Mouse (Mus musculus) testis, postnatal 14 days (tissue): ENCODE measurements around the gene Akap12.

ENCODE experiments used
- DNase-seq: peaks from one replicate; pipeline ENCODE4 v3.0.0; 2021; ENCODE audit warnings: low spot score

The Akap12 gene

GRCm38 (mm10) chr10:4266041-4266930, at the start of gene Akap12:
Gene Akap12 (plus strand): TSS chr10:4266380.
- peak; percentile 65 for DNase-seq

GRCm38 (mm10) chr10:4230563-4231359, 35.4 kb upstream of the Akap12 start:
- peak; percentile 74 for DNase-seq

GRCm38 (mm10) chr10:4233102-4233501, 33.1 kb upstream of the Akap12 start:
- DNase-seq = no peak

DNA sequence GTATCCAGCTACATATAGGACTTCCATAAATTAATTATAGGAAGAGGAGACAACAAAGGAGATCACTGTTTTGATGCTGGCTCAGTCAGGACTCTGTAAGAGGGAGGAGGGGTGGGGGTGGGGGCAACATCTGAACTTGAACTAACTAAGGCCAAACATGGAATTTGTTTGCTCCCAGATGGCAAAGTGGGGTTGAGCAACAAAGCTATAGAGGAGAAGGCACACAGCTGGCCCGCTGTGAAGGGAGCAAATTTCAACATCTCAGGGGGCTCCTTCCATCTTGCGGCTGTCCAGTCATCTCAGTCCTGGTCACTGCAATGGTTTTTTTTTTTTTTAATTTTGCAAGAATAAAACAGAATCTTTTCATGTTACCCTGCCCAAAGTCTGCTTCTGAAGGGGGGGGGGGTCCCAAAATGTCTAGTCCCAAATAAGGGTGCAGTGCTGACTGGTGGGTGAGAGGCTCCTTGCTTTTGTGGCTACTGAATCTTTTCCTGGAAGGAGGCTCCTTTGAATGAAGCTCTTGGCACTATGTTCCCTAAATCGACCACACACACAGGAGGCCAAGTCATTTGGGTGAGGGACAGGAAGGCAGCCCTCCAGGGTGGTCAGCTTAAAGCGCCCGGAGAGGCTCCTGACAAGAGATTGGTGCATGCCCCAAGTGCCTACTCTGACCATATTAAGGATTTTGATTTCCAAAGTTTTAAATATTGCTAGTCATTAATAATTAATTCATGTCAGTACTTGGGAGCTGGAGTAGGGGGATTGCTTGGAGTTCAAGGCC, 26.2 kb upstream of the Akap12 start:
- no peak for DNase-seq

- DNase-seq = no peak
These were observed 22.4 kb upstream of the Akap12 start for GRCm38 (mm10) chr10:4243591-4244300.

DNA sequence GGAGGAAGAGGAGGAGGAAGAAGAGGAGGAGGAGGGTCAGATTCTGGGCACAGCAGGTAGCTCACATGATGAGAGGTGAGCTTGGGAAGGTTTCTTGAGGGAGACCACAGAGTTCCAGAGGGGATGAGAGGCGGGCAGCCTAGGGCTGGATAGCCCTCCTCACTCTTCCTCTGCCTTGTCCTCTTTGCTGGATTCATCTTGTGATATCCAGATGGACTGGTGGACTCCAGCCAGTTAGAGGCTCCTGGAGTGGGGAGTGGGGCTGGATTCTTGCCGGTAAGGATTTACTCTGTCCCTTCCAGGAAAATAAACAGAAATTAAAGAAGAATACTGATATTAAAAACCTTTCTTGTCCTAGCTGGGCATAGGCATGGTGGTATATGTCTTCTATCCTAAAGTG, 20.4 kb upstream of the Akap12 start:
- no peak for DNase-seq

DNA sequence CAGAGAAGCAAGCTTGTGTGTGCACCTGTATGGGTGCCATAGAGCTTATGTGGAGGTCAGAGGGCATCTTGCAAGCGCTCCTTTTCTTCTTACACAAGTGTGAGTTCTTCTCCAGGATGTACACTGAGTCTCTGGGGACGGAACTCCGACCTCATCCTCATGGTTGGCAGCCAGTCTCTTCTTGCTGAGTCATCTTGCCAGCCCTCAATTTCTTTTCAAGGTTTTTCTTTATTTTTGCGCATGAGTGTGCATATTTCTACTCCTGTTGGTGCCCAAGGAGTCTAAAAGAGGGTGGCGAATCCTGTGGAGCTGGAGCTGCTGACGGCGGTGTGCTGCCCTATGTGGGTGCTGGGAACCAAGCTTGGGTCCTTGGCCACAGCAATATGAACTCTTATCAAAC, 19.8 kb upstream of the Akap12 start:
- no peak for DNase-seq

DNA sequence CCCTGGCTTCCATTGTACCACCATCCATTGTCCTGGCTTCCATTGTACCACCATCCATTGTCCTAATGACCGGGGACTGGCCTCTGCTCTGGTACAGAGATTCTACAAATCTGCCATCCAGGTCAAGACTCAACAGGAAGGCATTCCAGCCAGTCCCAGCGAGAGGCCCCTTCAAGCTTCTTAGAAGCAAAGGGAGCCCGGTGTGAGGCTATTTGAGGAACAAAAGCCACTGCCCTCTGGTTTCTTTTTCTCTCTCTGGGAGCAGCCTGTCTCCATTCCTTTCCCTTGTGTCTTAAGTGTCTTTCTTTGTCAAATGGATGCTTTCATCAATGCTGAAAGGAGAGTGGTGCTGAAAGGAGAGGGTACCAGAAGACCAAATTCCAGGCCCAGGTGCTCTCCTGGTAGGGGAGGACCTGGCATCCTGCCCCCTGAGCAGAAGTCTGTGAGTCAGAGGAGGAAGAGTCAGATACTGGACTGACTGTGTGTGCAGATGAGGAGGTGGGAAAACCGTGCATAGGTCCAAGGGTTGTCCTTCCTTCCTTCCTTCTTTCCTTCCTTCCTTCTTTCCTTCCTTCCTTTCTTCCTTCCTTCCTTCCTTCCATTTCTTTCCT, 16.8 kb upstream of the Akap12 start:
- DNase-seq = no peak

DNA sequence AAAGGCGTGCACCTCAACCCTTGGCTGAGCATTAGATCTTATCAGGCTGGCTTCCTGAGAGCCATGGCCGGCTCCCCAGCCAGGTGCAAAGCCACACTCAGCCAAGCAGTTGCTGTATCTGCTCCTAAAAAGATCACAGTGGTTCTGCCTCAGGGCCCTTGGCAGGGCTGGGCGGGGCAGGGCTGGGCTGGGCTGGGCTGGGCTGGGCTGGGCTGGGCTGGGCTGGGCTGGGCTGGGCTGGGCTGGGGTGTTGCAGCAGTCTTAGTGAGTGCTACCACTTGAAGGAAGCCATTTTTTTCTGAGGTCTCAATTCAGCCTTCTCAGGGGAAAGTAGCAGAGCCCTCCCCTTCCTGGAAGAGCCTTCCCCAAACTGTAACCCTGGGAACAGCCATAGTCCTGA, 15.5 kb upstream of the Akap12 start:
- no peak for DNase-seq

DNA sequence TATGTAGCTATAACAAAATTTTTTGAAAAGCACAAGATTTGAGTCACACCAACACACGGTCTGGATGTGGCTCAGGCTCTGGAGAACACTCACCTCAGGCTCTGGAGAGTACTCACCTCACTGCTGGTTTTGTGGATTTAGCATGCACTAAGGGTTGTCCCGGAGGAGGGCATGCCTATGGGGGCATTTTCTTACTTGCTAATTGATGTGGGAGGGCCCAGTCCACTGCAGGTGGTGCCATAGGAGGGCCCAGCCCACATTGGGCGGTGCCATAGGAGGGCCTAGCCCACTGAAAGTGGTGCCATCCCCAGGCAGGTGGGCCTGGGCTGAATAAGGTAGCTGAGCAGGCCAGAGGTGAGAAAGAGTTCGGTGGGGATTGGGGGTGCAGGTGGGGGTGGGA, 12.6 kb upstream of the Akap12 start:
- DNase-seq = no peak

- DNase-seq = peak; percentile 57
These were observed 11.7 kb upstream of the Akap12 start for GRCm38 (mm10) chr10:4254459-4254858.

GRCm38 (mm10) chr10:4260925-4261324, 5.3 kb upstream of the Akap12 start:
- DNase-seq = no peak

GRCm38 (mm10) chr10:4261359-4261952, 4.7 kb upstream of the Akap12 start:
- DNase-seq = no peak

- DNase-seq = peak; percentile 27
These were observed 539 bp upstream of the Akap12 start for GRCm38 (mm10) chr10:4265641-4266040.

GRCm38 (mm10) chr10:4266931-4267310, 741 bp downstream of the Akap12 start:
- DNase-seq = peak; percentile 29

DNA sequence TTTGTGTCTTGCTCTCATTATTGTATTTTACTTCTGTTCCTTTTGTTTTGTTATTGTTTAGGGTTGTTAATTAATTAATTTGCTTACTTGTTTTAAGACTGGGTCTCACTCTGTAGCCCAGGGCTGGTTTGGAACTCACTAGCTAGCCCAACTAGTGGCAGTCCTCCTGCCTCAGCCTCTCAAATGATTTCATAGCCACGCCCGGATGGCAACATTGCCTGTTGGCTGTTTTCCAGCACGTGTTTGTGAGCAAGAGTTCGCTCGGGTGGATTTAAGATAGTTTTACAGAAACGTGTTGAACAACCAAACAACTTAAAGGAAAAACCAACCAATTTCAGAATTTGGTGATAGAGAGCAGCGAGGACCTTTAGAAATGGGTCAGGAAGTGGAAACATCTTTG, 1.3 kb downstream of the Akap12 start:
- no peak for DNase-seq

DNA sequence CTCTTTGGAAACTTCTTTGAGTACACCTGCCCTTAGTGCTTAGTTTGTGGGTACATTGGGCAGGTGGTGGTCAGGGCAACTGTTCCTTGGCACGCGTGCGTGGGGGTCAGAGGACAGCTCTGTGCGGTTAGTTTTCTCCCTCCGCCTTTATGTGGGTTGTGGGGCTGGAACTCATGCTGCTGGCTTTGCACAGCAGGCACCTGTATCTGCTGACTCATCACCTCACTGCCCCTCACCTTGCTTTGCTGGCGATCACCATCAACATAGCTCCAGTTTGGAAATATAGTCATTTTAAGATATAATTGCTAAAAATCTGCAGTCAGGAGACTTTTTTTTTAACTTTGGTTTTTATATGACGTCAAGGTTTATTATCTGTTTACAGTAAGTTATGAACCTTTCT, 2.0 kb downstream of the Akap12 start:
- DNase-seq = no peak

GRCm38 (mm10) chr10:4275572-4275971, 9.4 kb downstream of the Akap12 start:
- DNase-seq = no peak

DNA sequence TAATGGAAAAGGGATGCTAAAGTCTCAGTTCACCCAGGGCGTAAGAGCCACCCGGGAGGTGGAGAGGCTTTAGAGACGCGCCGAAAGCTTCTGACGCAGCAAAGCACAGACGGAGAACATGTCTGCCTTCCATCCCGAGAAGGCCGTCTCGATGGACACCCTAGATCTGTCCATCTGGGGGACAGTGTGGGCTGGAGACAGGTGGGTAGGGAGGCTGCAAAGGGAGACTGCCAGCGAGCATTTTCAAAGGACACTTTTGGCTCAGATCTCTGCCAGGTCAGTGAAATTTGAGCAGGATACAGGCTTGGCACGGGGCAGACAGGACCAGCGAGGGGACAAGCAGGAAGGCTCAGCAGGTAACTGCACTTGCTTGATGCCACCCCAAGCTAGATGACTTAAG, 9.9 kb downstream of the Akap12 start:
- no peak for DNase-seq

- DNase-seq = no peak
These were observed 11.9 kb downstream of the Akap12 start for GRCm38 (mm10) chr10:4278041-4278440.

- DNase-seq = no peak
These were observed 16.2 kb downstream of the Akap12 start for GRCm38 (mm10) chr10:4282395-4282794.
